Mouse (Mus musculus) erythroblast, adult 5-6 weeks (primary cell): ENCODE results near the gene Ak1. TPM values are rescaled to one million over a fixed set of nuclear protein-coding genes. Genes with fewer than 3 reads are reported as not detected.

Source experiments
- ATAC-seq: replicated peaks from 2 replicates; pipeline ENCODE4 v1.8.0; 2016; ENCODE audit warnings: moderate number of reproducible peaks, mild to moderate bottlenecking, moderate TSS enrichment, inconsistent platforms; ENCODE audit not compliant: poor library complexity, low FRiP score, severe bottlenecking
- total RNA-seq, 2 experiments: library from RNA; stranded (forward) in 1 of 2; stranded (reverse) in 1 of 2; fragments of 150-400 nt in 1 of 2; fragments of 200-764, 138-1000 nt in 1 of 2; gene quantifications; 2 replicates each; pipeline versions ENCODE4 v1.2.3 to v1.2.4; 2015 to 2017; ENCODE audit warnings: low replicate concordance in 2 of 2

Gene Ak1
- total RNA-seq (2015; ENCODE audit: low replicate concordance), result not detected in 2 replicates
- not detected in 2 replicates for total RNA-seq (2017; ENCODE audit: low replicate concordance)

- no peak for ATAC-seq
Measured at GRCm38 (mm10) chr2:32621517-32621859, at the start of gene Ak1. TSS of gene Ak1 (plus strand) at chr2:32621758.

- no peak for ATAC-seq
Measured at GRCm38 (mm10) chr2:32572196-32572595, 49.4 kb upstream of the Ak1 start.

DNA sequence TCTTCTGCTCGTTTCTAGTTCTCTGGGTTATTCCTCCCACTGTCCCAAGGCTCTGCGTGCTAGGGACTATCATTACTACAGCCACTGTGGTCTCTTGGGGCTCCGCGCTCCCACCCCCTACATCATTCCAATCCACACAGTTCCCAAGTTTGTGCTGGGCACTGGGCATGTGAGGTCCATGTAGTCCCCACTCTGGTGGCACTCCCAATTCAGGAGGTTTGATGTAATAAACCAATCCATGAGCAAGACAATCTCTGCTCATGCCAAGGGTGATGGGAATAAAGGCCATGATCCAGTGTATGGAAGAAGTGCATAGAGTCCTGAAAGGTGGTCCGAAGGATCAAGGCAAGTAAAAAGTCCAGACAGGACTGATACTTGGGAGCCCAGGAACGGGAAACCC, 47.1 kb upstream of the Ak1 start, which contains the start of gene Pip5kl1:
Gene Pip5kl1 (plus strand): TSS at position 301 of the 400 bp plus-strand sequence.
- ATAC-seq, result no peak

DNA sequence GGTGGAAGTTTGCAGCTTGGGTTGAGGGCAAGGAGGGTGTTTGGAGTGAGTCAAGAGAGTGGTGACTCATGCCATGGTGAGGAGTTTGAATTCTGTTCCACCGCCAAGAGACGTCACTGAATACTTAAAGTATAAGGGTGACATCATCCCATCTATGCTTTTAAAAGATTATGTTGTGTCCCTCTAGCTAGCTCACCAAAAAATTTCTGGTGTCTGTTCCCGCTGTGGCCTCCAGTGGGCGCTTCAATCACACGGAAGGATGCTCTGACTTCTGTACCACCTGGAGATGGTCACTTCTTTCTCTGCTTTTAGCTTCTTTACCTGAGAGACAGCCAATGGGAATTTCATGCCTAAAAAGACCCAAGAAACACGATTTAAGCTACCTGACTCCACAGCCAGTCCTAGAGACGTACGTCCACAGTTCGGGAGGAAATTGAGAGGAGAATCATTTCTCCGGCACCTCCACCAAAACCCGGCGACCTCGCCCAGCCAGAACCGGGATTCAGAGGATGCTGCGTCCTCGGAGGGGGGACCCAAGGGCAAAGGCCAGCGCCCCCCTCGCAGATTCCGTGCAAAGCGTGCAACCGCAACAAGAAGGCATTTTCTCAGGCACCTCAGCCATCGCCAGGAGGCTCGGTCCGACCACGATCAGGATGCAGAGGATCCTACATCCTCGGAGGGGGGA, 46.5 kb upstream of the Ak1 start:
- ATAC-seq, result peak; percentile 35; the same call in 1 of the 2 replicates

DNA sequence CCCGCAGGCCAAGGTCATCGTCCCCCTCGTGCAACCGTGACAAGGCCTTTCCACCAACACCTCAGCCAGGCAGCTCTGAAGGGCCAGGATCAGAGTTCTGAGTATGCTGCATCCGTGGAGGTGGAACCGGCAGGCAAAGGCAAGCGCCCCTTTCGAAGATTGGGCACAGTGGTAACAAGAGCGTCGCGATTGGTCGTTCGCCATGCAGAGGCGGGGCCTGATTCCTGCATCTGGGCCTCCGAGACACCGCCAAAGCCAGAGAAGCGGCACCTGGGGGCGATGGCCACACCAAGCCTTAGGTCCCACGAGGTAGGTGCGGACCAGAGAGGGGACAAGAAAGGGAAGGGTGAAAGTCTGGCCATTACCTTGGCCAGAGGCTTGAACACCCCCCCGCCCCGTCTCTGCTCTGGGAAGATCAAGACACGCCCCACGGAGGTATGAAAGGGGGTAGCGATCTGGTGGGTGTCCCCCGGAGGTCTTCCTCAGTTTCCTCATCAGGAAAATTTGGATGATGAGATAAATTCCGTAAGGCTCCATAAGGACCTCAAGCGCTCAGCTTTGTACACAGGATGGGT, 45.9 kb upstream of the Ak1 start, which contains the start of gene 9430097D07Rik:
Gene 9430097D07Rik (minus strand): TSS at position 99 of the 575 bp plus-strand sequence.
- ATAC-seq, result peak; percentile 40; the same call in 1 of the 2 replicates

GRCm38 (mm10) chr2:32576532-32576931, 45.0 kb upstream of the Ak1 start:
- no peak for ATAC-seq

- no peak for ATAC-seq
Measured at GRCm38 (mm10) chr2:32578146-32579046, 43.2 kb upstream of the Ak1 start.

GRCm38 (mm10) chr2:32581450-32582095, 40.0 kb upstream of the Ak1 start:
- no peak for ATAC-seq

GRCm38 (mm10) chr2:32582830-32583799, 38.4 kb upstream of the Ak1 start:
- peak; percentile 76 for ATAC-seq

DNA sequence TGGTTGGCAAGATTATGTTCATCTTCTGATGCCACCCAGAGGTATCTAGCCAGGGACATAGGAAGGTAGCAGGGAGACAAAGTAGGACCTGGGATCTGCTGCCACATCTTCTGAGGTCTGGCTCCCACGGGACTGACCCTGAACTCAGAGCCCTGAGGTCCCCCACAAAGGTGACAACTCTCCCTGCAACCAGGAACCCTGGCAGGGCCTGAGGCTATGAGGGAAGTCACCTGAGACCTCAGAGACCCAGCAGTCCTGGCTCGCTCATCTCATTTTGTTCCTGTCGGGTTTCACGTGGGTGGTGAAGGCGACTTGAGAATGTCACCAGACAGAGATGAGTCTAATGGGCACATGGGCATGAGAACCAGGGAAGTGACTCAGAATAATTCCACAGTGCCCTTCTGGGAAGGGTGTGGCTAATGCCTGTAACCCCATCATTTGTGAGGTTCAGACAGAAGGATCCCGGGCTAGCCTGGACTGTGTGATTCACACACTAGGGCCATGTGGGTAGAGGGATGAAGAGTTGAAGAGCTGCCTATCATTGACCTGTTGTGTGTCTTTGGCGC, 36.3 kb upstream of the Ak1 start:
- no peak for ATAC-seq

DNA sequence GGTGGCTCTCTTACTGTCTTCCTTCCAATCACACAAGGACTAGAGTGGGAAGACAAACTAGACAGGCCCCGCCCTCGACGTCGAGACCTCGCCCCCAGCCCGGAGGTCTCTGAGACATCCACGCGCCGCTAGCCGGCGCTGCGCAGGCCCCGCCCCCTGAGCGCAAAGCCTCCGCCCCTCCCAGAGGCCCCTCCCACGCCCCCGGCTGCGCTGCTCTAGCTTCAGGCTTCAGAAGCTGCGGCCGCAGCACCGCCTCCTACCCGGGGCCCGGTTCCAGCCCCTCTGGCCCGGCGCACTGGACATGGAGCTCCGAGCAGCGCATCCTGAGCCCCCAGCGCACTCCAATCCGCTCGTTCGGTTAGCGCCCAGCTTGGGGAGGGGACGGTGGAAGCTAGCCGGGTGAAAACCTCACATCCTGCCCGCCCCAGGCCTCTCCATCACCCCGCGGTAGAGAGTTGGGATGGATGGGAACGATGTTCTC, 34.6 kb upstream of the Ak1 start, which contains the start of gene St6galnac4:
Gene St6galnac4 (plus strand): TSS at position 225 of the 481 bp plus-strand sequence.
- ATAC-seq, result peak; percentile 73

DNA sequence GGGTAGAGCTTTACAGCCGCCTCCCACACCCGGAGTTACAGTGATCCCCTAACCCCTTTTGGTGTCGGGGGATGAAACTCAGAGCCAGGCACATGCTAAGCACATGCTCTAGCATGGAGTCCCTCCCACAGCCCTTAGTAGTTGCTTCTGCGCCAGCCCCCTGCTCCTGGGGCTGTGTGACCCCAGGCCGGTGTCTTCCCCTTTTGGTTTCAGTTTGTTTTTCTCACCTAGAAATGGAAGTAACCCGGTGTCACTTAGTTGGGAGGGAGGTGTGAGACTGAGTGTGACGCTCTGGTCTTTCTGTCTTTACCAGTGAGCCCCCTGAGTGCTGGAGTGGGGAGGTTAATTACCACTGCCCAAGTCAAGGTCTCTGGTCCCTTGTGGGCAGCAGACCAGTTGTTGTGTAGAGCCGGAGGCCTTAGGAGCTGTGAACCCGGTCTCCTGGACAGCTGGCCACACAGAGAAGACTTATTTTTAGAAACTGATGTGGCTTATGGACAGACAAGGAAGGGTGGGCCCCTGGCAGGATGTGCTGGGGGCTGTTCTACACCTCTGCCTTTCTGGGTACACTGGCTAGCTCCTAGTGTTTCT, 33.7 kb upstream of the Ak1 start:
- ATAC-seq, result 0 out of 2 replicates have a peak, but pooled peaks have one; percentile 8

DNA sequence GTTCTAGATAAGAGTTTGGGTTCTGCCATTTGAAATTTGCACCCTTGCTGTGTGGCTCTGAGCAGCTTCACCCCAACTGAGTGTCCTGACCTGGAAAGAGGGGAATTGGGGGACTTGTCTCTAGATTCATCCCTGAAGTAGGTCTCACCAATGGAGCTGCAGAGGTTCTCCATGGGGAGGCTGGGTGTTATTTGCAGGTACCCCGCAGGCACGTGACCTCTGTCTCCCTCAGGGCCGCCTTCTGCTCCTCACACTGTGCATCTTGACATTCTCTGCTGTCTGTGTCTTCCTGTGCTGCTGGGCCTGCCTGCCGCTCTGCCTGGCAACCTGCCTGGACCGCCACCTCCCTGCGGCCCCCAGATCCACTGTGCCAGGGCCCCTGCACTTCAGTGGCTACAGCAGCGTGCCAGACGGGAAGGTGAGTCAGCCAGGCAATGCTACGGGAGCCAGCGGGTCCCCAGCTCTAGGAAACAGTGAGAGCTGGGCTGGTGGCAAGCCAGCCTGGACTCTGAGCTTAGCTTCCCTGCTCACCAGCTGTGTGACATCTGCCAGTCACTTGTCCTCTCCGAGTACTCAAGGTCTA, 32.3 kb upstream of the Ak1 start:
- no peak for ATAC-seq

DNA sequence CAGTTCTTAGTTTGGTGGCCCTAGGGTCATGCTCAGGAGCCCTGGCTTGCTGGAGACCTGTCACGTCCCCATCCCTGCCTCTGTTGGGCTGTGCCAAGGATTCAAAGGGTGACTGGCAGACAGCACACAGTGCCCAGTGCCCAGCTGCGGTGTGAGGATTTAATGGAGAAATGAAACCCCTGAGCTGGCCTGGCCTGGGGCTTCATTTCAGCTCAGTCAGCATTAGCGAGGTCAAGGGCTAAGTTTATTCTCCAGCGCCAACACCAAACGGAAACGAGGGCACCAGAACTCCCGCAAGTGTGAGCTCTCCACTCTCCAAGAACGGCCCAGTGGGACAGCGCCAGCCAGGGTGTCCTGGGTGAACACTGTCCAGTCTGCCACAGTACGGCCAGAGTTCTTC, 31.3 kb upstream of the Ak1 start:
- ATAC-seq, result no peak

- no peak for ATAC-seq
Measured at GRCm38 (mm10) chr2:32591249-32591648, 30.3 kb upstream of the Ak1 start.

- ATAC-seq, result no peak
Measured at GRCm38 (mm10) chr2:32596725-32597124, 24.8 kb upstream of the Ak1 start.

GRCm38 (mm10) chr2:32597248-32597647, 24.3 kb upstream of the Ak1 start:
- ATAC-seq, result no peak
